Mouse (Mus musculus) midbrain, embryonic 12.5 days (tissue): ENCODE measurements around the gene Hk1. TPM values are rescaled to one million over a fixed set of nuclear protein-coding genes. Genes with fewer than 3 reads are reported as not detected.

Experiments
- ATAC-seq: fragments of 200-750 bp; cut with Nextera tagmentation; 2 replicates; pipeline ENCODE4 v1.8.0; 2017; ENCODE audit warnings: low read depth, moderate TSS enrichment, moderate library complexity; ENCODE audit not compliant: low FRiP score
- H3K27ac ChIP-seq: fragments of 300-500 bp; sonication (generic); replicated peaks from 2 replicates; pipeline ENCODE4 v1.5.1; 2016; ENCODE audit warnings: mild to moderate bottlenecking
- H3K27me3 ChIP-seq: fragments of 300-500 bp; sonication (generic); 2 replicates; pipeline ENCODE4 v1.6.1; 2016; ENCODE audit warnings: mild to moderate bottlenecking
- H3K36me3 ChIP-seq: fragments of 300-500 bp; sonication (generic); 2 replicates; pipeline ENCODE4 v1.6.1; 2016
- H3K4me1 ChIP-seq: fragments of 300-500 bp; sonication (generic); 2 replicates; pipeline ENCODE4 v1.6.1; 2016
- H3K4me2 ChIP-seq: fragments of 300-500 bp; sonication (generic); replicated peaks from 2 replicates; pipeline ENCODE4 v1.6.1; 2016; ENCODE audit warnings: mild to moderate bottlenecking, moderate library complexity
- H3K4me3 ChIP-seq: fragments of 300-500 bp; sonication (generic); 2 replicates; pipeline ENCODE4 v1.5.1; 2016; ENCODE audit warnings: mild to moderate bottlenecking
- H3K9ac ChIP-seq: fragments of 300-500 bp; sonication (generic); replicated peaks from 2 replicates; pipeline ENCODE4 v1.6.1; 2016; ENCODE audit warnings: mild to moderate bottlenecking, moderate library complexity
- H3K9me3 ChIP-seq: fragments of 300-500 bp; sonication (generic); 2 replicates; pipeline ENCODE4 v1.6.1; 2016; ENCODE audit warnings: mild to moderate bottlenecking
- WGBS: fragments of 180-500 bp; shearing (Covaris S2); methylation state at CpG from one replicate; pipeline ENCODE4 v1.1.7; 2016; 5-methylcytosine and 5-hydroxymethylcytosine counted together
- polyA plus RNA-seq: library from polyadenylated mRNA; unstranded; fragments of >200 nt; fragmentation: Nextera tagmentation; extraction: Ambion mirVana; gene quantifications from 2 replicates; pipeline ENCODE4 v1.2.1, GENCODE M21; 2016

The Hk1 gene
- polyA plus RNA-seq, 1 experiment from 2014 or later, result 40.6 TPM

DNA sequence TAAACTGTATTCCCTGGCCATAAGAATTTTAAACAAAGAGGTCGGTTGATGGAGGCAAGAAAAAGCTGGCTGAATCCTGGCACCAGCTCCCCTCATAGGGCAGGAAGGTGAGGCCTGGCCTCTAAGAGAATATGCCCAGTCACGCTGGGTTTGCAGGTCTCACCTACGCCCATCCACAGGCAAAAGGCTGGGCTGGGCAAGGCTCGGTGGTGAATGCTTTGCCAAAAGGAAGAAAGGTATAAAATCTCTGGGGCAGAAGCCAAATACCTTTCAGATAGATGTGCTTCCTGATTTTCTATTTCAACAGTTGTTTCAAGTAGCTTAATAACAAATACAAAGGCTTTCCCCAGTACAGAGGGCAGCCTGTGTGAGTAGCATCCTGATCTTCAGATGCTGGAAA lies 100.0 kb downstream of the Hk1 start:
- Histone ChIP-seq H3K27me3 (no peaks in the 10 kb centered on the region), H3K4me3 (no peak overlapping the region), H3K27ac (no peak overlapping the region), H3K4me2 (no peak overlapping the region), H3K9me3 (0 out of 2 replicates have a peak, but pooled peaks cover 2% of the 10 kb centered on the region), H3K9ac (no peak overlapping the region), H3K4me1 (no peaks in the 10 kb centered on the region), H3K36me3 (peaks cover 28% of the 10 kb centered on the region)
- ATAC-seq, result no peak
- 85% methylated on average over 4 of the region's 4 CpGs for WGBS

- 47% methylated on average over 3 of the region's 3 CpGs for WGBS
- peaks cover 26% of the 10 kb centered on the region for H3K36me3 ChIP-seq
- no peaks in the 10 kb centered on the region for H3K27me3 ChIP-seq
These were observed 100.6 kb downstream of the Hk1 start for GRCm38 (mm10) chr10:62279066-62279465.

DNA sequence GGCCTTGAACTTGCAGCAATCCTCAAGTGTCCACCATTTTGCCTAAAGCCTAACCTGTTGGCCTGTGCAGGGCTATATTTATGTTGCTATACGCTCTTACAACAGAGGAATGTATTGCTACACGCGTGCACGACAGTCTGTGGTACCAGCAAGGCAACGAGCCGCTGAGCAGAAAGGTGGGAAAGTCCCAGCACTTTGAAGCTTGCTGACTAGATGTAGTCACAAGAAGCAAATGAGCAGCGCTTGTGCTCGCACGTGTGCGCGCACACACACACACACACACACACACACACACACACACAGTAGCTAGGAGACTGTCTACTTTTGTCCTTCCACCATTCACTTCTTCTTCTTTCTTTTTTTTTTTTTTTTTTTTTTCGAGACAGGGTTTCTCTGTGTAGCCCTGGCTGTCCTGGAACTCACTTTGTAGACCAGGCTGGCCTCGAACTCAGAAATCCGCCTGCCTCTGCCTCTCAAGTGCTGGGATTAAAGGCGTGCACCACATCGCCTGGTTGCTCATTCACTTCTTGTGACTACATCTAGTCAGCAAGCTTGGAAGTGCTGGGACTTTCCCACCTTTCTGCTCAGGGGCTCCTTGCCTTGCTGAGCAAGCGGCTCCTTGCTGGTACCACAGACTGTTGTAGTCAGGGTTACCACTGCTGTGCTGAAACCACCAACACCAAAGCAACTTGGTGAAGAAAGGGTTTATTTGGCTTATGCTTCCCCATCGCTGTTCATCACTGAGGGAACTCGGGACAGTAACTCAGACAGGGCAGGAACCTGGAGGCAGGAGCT lies 102.0 kb downstream of the Hk1 start:
- Histone ChIP-seq H3K9ac (no peak overlapping the region), H3K36me3 (peaks cover 19% of the 10 kb centered on the region), H3K9me3 (0 out of 2 replicates have a peak, but pooled peaks cover 2% of the 10 kb centered on the region), H3K27me3 (no peaks in the 10 kb centered on the region), H3K4me1 (no peaks in the 10 kb centered on the region), H3K27ac (no peak overlapping the region), H3K4me2 (no peak overlapping the region), H3K4me3 (no peak overlapping the region)
- ATAC-seq, result no peak
- 97% methylated on average over 18 of the region's 19 CpGs for WGBS

More at GRCm38 (mm10) chr10:62279066-62279465, 100.6 kb downstream of the Hk1 start:
- ATAC-seq, result no peak
- Histone ChIP-seq H3K4me2 (no peak overlapping the region), H3K9me3 (0 out of 2 replicates have a peak, but pooled peaks cover 2% of the 10 kb centered on the region), H3K27ac (no peak overlapping the region), H3K9ac (no peak overlapping the region), H3K4me1 (no peaks in the 10 kb centered on the region), H3K4me3 (no peak overlapping the region)

- Histone ChIP-seq H3K9ac (no peak overlapping the region), H3K27me3 (no peaks in the 10 kb centered on the region), H3K4me2 (no peak overlapping the region), H3K4me1 (no peaks in the 10 kb centered on the region), H3K27ac (no peak overlapping the region), H3K9me3 (0 out of 2 replicates have a peak, but pooled peaks cover under 1% of the 10 kb centered on the region), H3K36me3 (peaks cover 18% of the 10 kb centered on the region), H3K4me3 (no peak overlapping the region)
- no peak for ATAC-seq
- 47% methylated on average over 4 of the region's 4 CpGs for WGBS
These were observed 104.5 kb downstream of the Hk1 start for GRCm38 (mm10) chr10:62275235-62275634.

DNA sequence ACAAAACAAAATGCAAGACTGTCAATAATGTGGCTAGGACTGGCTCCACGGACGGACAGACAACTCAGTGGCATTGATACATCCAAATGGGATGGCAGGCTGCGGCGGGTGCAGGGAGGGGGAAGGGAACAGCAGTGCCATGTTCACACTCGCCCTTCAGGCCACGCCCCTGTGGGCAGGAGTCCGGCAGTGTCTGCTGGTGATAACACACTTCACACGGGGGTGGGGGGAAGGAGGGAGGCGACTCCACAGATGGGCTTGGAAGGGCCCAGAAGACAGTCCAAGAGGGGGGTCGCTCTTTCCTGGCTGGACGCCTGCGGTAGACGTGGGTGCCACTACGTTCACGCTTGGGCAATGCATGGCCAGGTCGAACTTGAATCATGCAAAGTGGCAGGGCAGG lies 110.4 kb downstream of the Hk1 start:
- Histone ChIP-seq H3K4me1 (no peaks in the 10 kb centered on the region), H3K9ac (no peak overlapping the region), H3K36me3 (peaks cover 17% of the 10 kb centered on the region), H3K9me3 (no peaks in the 10 kb centered on the region), H3K27me3 (no peaks in the 10 kb centered on the region), H3K27ac (no peak overlapping the region), H3K4me3 (no peak overlapping the region), H3K4me2 (no peak overlapping the region)
- ATAC-seq, result no peak
- 87% methylated on average over 16 of the region's 16 CpGs for WGBS

GRCm38 (mm10) chr10:62264299-62264698 lies 115.4 kb downstream of the Hk1 start:
- 74% methylated on average over 2 of the region's 2 CpGs for WGBS
- no peak overlapping the region for H3K27ac ChIP-seq
- H3K9me3 ChIP-seq, result no peaks in the 10 kb centered on the region
- H3K4me3 ChIP-seq, result no peak overlapping the region
- H3K4me2 ChIP-seq, result no peak overlapping the region
- H3K9ac ChIP-seq, result no peak overlapping the region
- no peak for ATAC-seq
- no peaks in the 10 kb centered on the region for H3K4me1 ChIP-seq
- H3K36me3 ChIP-seq, result peaks cover 3% of the 10 kb centered on the region; the same call in 1 of the 2 replicates
- 0 out of 2 replicates have a peak, but pooled peaks cover 10% of the 10 kb centered on the region for H3K27me3 ChIP-seq

- Histone ChIP-seq H3K27ac (no peak overlapping the region), H3K9me3 (no peaks in the 10 kb centered on the region), H3K4me3 (no peak overlapping the region), H3K4me1 (no peaks in the 10 kb centered on the region), H3K9ac (no peak overlapping the region), H3K27me3 (0 out of 2 replicates have a peak, but pooled peaks cover 10% of the 10 kb centered on the region), H3K4me2 (no peak overlapping the region), H3K36me3 (no peaks in the 10 kb centered on the region)
- peak; percentile 63 for ATAC-seq
- 17% methylated on average over 18 of the region's 18 CpGs for WGBS
These were observed 118.4 kb downstream of the Hk1 start for GRCm38 (mm10) chr10:62261115-62261886.

DNA sequence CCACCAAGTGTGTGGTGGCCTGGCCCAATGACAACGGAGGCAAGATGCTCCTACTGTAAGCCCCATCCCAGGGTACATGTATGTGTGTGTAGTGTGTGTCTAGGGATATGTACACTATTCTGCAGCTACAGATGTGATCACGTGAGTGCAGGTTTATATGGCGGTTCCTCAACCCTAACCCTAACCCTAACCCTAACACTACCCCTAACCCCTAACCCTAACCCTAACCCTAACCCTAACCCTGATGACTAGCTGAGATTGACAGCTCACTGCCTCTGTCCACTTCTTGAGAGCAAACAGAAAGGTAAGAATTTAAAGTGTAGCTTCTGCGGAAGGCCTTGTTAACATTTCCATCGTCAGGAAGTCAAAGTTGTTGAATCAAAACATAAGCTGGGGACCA lies 121.4 kb downstream of the Hk1 start:
- Histone ChIP-seq H3K4me1 (no peaks in the 10 kb centered on the region), H3K27me3 (0 out of 2 replicates have a peak, but pooled peaks cover 10% of the 10 kb centered on the region), H3K9me3 (no peaks in the 10 kb centered on the region), H3K4me2 (no peak overlapping the region), H3K9ac (no peak overlapping the region), H3K4me3 (no peak overlapping the region), H3K27ac (no peak overlapping the region), H3K36me3 (no peaks in the 10 kb centered on the region)
- ATAC-seq, result no peak
- WGBS, result 94% methylated on average over 5 of the region's 5 CpGs

DNA sequence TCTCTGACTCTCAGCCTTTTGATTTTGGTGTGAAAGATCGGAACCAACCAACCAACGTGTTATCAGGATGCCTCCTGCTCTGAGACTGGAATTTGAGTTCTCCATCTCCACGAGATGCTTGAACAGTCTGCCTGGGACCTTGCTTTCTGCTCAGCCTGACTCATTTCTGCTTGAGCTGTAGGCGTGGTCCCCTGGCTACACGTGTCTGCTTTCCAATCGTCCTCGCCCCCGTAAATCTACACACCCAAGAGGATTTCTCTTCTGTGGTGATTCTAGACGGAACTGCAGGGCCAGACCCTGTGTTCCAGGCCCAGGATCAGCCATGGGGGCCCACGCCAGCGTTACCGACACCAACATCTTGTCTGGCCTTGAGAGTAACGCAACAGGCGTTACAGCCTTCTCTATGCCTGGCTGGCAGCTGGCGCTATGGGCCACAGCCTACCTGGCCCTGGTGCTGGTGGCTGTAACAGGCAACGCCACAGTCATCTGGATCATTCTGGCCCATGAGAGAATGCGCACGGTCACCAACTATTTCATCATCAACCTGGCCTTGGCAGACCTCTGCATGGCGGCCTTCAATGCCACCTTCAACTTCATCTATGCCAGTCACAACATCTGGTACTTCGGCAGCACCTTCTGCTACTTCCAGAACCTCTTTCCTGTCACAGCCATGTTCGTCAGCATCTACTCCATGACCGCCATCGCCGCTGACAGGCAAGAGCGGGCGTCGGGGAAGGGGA lies 127.0 kb downstream of the Hk1 start:
- no peak for ATAC-seq
- H3K9ac ChIP-seq, result no peak overlapping the region
- H3K4me1 ChIP-seq, result no peaks in the 10 kb centered on the region
- 0 out of 2 replicates have a peak, but pooled peaks cover 5% of the 10 kb centered on the region for H3K27me3 ChIP-seq
- no peak overlapping the region for H3K27ac ChIP-seq
- H3K9me3 ChIP-seq, result no peaks in the 10 kb centered on the region
- H3K4me3 ChIP-seq, result no peak overlapping the region
- WGBS, result 88% methylated on average over 27 of the region's 27 CpGs
- H3K4me2 ChIP-seq, result no peak overlapping the region
- H3K36me3 ChIP-seq, result no peaks in the 10 kb centered on the region

GRCm38 (mm10) chr10:62252000-62252488 lies 127.7 kb downstream of the Hk1 start, which contains the start of gene Tacr2:
Gene Tacr2 (plus strand): TSS chr10:62252438.
- H3K27ac ChIP-seq, result no peak within 1 kb of the TSS
- no peaks in the 10 kb centered on the region for H3K4me1 ChIP-seq
- no peaks in the 10 kb centered on the region for H3K9me3 ChIP-seq
- WGBS, result 52% methylated on average over 12 of the region's 12 CpGs
- no peak within 1 kb of the TSS for H3K4me3 ChIP-seq
- H3K27me3 ChIP-seq, result 0 out of 2 replicates have a peak, but pooled peaks cover 5% of the 10 kb centered on the region
- no peaks in the 10 kb centered on the region for H3K36me3 ChIP-seq
- ATAC-seq, result no peak
- no peak within 1 kb of the TSS for H3K9ac ChIP-seq
- H3K4me2 ChIP-seq, result no peak within 1 kb of the TSS

DNA sequence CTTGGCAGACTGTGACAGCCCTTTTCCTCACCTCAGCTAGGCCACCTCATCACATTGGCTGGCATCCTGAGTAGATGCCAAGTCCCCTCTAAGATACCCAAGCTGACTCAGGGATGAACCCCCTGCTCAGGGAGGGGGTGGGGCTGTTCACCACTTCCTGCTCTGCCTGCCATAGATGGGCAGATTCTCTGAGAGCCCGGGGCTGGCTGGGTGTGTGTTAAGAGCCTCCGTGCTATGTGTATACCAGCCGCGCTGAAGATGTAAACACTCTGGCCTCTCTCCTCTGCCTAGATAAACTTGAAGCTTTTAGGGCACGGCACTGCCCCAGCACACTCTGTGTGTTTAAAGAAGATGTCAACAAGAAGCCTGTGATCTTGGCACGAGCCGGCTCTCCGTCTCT lies 131.9 kb downstream of the Hk1 start:
- H3K27ac ChIP-seq, result no peak overlapping the region
- WGBS, result 59% methylated on average over 8 of the region's 8 CpGs
- no peak overlapping the region for H3K4me2 ChIP-seq
- no peaks in the 10 kb centered on the region for H3K9me3 ChIP-seq
- no peaks in the 10 kb centered on the region for H3K4me1 ChIP-seq
- no peak for ATAC-seq
- no peaks in the 10 kb centered on the region for H3K36me3 ChIP-seq
- H3K9ac ChIP-seq, result no peak overlapping the region
- no peak overlapping the region for H3K4me3 ChIP-seq
- 0 out of 2 replicates have a peak, but pooled peaks cover 5% of the 10 kb centered on the region for H3K27me3 ChIP-seq
